Mouse (Mus musculus): ENCODE data around the gene Sart3.

Gene Sart3

DNA sequence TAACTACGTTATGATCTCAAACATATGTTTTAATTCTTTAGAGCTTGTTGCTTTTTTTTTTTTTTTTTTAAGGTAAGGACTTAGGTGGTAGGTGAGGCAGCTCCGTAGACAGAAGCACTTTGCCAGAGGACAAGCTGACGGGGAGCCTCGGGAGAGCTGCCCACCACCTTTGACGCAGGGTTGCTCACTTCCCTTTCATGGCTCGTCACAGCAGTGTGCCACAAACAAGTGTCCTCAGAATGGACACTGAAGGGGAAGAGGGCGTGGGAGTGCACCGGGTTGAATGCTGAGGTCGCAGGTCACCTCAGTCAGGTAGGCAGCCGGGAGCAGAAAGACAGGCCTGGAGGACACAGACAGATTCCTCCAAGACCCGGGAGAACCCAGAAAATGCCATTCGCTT is 46.9 kb downstream of the Sart3 start:
- no peak for DNase-seq (ENCODE audit: low read depth)

DNA sequence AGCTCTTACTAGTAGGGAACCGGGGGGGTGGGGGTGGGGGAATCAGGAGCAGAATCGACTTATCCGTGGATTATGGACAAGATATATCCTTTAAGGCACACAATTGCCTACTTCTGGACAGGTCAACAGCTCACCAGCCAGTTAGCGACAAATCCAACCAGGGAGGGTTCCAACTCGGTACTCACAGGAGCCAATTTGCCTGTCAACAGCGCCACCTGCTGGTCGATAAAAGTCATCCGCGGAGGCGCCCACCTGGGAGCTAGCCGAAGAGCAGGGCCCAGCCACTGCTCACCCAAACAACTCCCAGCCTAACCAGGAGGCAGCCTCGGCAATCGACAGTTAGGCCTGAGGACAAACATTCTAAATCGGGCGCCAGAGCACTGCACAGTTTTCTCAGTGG is 47.9 kb downstream of the Sart3 start, which contains the start of gene 1700069L16Rik:
Gene 1700069L16Rik (minus strand): TSS at position 327 of the 400 bp plus-strand sequence.
- DNase-seq (ENCODE audit: low read depth) = peak; percentile 88

DNA sequence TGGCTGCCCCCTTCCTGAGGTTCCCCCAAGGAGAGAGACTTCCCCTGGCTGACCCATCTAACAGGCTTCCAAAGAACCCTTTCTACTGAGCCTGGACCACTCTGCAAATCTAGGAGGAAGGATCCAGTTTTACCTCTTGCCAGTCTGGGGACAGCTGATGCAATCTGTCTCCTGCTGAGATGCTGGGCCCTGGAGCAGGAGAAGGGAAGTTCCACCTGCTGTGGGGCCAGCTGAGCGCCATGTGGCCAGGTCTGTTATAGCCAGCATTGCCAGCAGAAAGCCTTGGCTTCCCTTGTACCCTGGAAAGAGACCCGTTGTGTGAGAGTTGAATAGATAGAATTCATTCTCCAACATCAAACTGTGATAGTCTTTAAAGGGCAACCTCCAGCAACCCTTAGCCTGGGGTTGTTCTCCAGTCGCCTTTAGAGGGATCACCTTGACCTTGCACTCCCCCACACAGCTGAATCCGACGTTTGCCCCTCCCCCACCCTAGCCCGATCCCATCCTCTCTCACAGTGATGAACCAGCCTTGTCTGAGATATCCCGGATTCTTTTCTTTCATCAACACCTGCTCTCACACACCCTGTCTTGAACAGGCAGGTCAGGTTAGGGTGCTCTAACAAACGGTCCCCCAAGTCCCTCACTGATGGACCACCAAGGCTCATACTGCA is 48.6 kb downstream of the Sart3 start:
- DNase-seq (ENCODE audit: low read depth) = no peak

DNA sequence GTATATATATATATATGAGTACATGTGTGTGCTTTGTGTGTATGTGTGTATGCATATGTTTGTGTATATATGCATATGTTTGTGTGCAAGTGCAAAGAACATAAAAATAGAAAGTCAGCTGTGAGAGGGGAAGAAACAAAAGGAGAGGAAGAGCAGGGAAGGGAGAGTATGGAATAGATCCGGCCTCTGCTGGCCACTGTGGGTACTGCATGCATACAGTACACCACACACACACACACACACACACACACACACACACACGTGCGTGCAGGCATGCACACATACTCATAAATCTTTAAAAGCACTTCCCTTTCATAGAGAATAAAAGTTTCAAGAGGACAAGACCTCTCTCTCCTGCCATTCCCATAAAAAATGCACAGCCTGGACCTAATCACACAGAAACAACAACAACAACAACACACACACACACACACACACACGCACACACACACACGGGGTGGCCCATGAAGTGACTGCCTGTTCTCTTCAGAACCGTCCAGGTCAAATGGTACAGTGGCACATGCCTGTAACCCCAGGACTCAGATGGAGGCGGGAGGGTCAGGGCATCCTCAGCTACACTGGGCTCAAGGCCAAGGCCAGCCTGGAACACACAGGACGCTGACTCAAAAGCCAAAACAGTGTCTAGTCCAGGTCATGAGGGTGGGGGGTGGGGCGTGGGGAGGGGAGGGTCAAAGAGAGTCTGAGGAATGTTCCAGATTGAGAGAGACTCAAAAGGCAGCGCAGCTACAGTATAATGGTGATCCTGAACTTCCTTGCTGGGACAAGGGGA is 49.9 kb downstream of the Sart3 start:
- DNase-seq (ENCODE audit: low read depth) = no peak

DNA sequence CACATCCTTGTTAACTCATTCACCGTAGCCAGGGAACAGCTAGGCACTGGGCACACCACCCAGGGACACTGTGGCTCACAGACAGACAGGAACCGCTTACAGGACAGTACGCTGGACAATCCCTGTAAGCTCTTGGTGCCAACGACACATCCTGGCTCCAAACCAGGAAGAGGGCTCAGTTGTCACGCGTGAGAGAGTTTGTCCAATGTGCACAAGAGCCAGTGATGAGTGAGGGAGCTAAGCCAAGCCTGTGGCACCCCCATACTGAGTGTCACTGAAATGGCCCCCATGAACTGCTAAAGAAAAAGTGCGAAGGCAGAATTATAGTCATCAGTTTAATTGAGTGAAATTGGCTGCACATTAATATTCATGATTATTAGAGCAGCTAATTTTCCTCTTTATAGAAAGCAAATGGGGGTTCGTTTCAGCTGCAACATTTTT is 53.1 kb downstream of the Sart3 start:
- no peak for DNase-seq (ENCODE audit: low read depth)

DNA sequence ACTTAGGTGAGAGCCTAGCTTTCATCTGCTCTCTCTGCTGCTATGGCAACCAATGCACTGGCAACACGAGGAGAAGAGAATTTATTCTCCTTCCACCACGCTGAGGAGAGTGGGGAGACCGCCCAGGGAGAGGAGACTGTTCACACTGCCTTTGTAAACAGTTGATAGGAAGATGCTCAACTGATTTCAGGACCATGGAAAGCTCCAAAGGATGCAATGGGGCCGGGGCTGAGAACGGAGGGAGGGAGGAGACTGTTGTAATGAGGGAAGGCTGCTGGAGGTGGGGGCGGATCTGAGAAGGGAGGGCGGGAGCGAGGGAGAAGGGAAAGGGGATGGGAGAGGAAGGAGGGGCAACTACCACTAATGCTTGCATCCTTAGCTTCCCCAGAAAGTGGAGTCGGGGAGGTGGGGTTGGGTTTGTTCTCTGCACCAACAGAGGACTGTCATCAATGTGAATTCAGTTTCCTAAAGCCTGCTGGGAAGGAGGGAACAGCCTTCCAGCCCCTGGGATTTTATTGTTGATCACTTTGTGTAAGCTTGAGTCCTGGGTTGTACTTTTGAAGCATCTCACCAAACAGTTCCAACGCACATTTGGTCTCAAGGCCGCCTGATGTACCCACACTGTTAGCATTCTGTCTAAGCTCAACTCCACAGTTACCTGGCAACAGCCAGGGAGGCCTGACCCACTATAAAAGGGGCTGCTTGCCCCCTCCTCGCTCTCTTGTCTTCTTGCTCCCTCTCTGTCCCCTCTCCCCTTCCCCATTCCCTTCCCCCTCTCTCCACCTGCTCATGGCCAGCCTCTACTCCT is 55.5 kb downstream of the Sart3 start:
- DNase-seq (ENCODE audit: low read depth) = peak; percentile 54

DNA sequence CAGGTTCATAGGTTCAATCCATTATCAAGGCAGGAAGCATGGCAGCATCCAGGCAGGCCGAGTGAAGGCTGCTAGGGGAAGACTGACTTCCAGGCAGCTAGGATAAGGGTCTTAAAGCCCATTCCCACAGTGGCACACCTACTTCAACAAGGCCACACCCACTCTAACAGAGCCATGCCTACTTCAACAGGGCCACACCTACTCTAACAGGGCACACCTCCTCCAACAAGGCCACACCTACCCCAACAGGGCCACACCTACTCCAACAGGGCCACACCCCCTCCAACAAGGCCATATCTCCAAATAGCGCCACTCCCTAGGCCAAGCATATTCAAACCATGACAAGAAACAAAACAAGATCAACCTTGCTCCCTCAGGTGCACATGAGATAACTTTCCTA is 59.4 kb downstream of the Sart3 start:
- DNase-seq (ENCODE audit: low read depth) = no peak

DNA sequence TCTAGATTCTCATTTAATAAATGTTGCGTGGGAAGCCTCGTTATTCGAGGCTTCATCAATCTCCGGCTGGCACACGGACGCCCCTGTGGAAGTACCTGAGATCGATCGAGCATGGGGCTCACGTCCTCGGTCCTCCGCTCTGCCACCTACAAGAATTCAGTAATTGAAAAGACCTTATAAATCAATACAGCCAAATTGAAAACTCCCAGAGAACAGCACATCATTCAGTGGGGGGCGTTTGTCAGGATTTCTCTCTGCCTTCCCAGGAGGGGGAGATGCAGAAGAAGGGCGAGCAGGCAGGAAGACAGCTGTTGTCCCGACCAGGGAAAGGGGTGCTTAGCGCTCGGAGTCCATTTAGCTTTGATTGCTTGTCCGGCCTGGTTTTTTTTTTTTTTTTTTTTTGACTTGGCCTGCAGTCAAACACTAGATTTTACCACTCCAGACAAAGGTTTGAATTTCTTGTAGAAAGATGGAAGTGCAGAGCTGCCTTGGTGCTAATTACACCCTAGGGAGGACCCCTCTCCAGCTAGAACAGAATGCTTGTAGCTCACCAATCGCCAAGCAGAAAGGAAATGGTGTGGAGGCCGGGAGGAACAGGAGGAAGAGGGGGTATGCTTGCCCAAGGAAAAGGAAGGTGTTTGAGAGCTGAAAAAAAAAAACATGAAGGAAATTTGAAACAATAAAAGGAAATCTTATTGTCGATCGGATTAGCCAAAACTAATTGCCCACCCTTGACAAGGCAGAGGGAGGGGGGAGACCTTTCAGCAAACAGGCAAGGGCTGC is 68.3 kb downstream of the Sart3 start:
- DNase-seq (ENCODE audit: low read depth) = no peak

DNA sequence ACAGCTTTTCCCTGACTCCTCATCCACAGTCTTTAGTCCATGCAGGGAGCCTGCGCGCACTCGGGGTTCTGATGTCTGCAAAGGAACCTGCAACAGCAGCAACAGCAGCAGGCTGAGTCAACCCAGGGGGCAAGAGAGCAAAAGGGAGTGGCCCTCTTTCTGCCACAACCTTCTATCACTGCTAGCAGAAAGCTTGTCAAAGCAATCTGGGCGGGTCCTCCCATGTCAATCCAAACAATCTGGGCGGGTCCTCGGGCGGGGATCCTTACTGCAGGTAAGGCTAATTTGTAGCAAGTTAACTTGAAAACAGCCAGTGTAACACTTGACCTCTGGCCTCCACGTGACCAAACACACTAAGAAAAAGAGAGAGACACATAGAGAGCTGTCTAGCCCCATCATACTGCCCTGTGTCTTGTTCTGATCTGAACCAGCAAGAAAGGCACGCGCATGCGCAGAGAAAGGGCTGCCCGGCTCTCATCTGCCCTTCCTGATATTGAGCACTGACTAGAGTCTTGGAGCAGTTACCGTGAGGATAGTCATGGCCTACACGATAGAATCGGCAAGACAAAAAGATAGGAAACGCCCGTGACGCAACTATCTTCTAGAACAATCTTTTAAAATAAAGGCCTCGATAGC is 71.8 kb downstream of the Sart3 start:
- no peak for DNase-seq (ENCODE audit: low read depth)

DNA sequence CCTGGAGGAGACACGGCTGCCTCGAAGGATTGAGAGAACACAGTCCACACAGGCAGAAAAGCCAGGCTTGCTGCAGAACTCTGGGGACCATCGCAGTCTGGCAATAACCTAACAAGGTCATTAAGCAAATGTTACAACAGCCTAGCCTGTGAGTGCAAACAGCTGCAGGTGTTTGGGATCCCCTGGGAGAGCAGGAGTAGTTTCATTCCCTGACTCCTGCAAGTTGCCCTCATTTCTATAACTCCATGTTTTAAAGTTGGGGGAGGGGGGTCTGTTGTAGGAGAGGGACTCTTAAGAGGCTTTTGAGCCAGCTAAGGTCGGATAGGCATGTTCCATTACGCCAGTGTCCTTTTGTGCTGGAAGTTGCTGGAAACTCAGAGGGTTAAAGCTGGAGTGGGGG is 77.9 kb downstream of the Sart3 start:
- no peak for DNase-seq (ENCODE audit: low read depth)

DNA sequence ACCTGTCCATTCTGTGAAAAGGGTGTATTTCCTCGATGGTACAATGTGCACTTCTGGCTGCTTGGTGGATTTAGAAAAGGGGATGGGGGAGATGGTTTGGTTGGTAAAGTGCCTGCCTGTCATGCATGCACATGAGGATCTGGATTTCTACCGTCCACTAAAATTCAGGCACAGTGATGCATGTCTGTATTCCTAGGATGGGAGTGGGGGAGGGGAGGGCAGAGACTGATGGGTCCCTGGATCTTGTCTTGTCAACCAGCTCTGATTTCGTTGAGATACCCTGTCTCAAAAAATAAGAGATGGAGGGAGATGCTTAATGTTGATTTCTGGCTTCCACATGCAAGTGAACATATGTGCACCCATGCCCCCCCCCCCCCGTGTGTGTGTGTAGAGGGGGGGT is 78.3 kb downstream of the Sart3 start:
- DNase-seq (ENCODE audit: low read depth) = no peak

DNA sequence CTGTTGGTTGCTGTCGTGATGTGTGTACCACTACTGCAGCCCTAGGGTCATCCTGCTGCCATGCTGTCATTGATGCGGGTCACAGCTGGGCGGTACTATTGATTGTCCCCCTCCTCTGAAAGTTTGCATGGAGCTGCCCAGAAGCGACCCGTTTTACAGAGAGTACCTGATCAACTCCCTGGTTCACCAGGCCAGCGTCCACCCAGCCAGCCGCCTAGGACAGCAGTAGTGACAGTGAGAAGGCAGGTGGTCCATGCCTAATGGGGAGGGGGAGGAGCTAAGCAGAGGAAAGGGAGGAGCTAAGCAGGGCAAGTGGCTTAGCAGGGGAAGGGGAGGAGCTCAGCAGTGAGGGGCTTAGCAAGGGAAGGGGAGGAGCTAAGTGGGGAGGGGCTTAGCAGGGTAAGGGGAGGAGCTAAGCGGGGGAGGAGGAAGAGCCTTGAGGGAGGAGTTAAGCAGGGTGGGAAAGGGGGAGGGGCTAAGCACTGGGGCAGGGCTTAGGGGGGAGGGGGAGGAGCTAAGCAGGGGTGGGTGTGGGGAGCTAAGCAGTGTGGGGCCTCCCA is 79.0 kb downstream of the Sart3 start:
- DNase-seq (ENCODE audit: low read depth) = no peak

All from induced T-regulatory cell, adult 2 months (primary cell).